ENCODE assay signal across 11 mouse cellular contexts in the genomic region with DNA sequence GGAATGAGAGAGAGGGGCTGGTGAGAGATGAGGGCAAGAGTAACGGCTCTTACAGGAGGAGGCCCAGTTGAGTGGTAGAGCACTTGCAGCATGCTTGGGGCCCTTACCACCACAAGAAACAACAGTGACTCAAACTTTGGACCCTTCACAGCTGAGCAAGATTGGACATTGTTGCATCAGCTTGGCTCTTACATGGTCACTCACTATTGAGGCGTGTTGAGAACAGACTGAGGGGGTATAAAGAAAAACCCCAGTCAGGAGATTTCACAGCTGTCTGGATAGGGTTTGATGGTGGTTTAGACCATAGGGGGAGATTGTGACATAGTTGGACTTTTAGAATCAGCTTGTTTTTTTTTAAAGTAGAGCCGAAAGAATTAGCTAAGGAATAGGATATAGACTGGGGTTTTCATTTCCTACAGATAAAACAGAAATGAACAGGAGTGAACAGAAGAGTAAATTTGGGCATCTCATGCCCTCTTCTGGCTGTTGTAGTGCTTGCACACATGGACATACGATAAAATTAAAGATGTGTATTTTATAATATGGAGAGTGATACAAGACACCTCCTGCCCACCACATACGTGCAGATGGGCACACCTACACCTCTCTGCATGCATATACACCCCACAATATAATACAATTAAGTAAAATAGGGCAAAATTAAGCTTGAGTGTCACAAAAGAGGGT. TPM values are rescaled to one million over a fixed set of nuclear protein-coding genes. Genes with fewer than 3 reads are reported as not detected.
A peak's percentile ranks its signal among the peaks of the same experiment; 100 is the strongest.
DNase-seq lines count a peak whose midpoint lies in the region; ATAC-seq and TF ChIP-seq lines count a peak whose summit lies in the region.
"Had no signal": no experiment of that assay in that cellular context is flagged by ENCODE, and none has a peak within 500 bp of the region (broad histone marks: within the 10 kb centered on the region; RNA-seq: fewer than 3 reads in every experiment).

No protein-coding gene starts in this region.

- H3K4me1 ChIP-seq in heart, postnatal 0 days (ENCODE audit: control insufficient read depth, insufficient read depth): no peaks in the 10 kb centered on the region
- no peaks in the 10 kb centered on the region for H3K4me1 ChIP-seq in heart, embryonic 11.5 days (ENCODE audit: control insufficient read depth, insufficient read depth, low read length)
- H3K4me1 ChIP-seq in midbrain, embryonic 16.5 days (ENCODE audit: control insufficient read depth, insufficient read depth, low read length): no peaks in the 10 kb centered on the region
- H3K4me1 ChIP-seq in midbrain, embryonic 10.5 days: no peaks in the 10 kb centered on the region
- H3K4me1 ChIP-seq: hindbrain, embryonic 15.5 days; midbrain, embryonic 12.5 days; stomach, embryonic 15.5 days had no signal

- H3K4me3 ChIP-seq in heart, postnatal 0 days (ENCODE audit: low read depth, low read length): no peak overlapping the region
- no peak overlapping the region for H3K4me3 ChIP-seq in heart, embryonic 11.5 days (ENCODE audit: low read depth, low read length)
- H3K4me3 ChIP-seq in midbrain, embryonic 16.5 days (ENCODE audit: low read depth, low read length): no peak overlapping the region
- no peak overlapping the region for H3K4me3 ChIP-seq in midbrain, embryonic 10.5 days
- H3K4me3 ChIP-seq: hindbrain, embryonic 15.5 days; midbrain, embryonic 12.5 days; stomach, embryonic 15.5 days had no signal

- H3K4me2 ChIP-seq in heart, postnatal 0 days (ENCODE audit: low read depth, low read length): no peak overlapping the region
- H3K4me2 ChIP-seq in heart, embryonic 11.5 days: no peak overlapping the region
- H3K4me2 ChIP-seq in midbrain, embryonic 16.5 days (ENCODE audit: low read length): no peak overlapping the region
- H3K4me2 ChIP-seq: hindbrain, embryonic 15.5 days; midbrain, embryonic 12.5 days; stomach, embryonic 15.5 days had no signal

- 67% methylated on average over 5 of the region's 5 CpGs for WGBS in heart, postnatal 0 days
- whole genome bisulfite sequencing in heart, embryonic 11.5 days (ENCODE audit: insufficient replicate concordance): 79% methylated on average over 5 of the region's 5 CpGs
- WGBS in midbrain, embryonic 16.5 days: 89% methylated on average over 5 of the region's 5 CpGs
- 90% methylated on average over 5 of the region's 5 CpGs for WGBS in midbrain, embryonic 10.5 days

- peaks cover 46% of the 10 kb centered on the region for H3K36me3 ChIP-seq in heart, postnatal 0 days (replicated peaks; ENCODE audit: control insufficient read depth, insufficient read depth, low read length)
- H3K36me3 ChIP-seq in heart, embryonic 11.5 days (ENCODE audit: control insufficient read depth, insufficient read depth, low read length): peaks cover 10% of the 10 kb centered on the region; the same call in 1 of the 2 replicates
- peaks cover 9% of the 10 kb centered on the region for H3K36me3 ChIP-seq in midbrain, embryonic 16.5 days (ENCODE audit: control insufficient read depth, insufficient read depth, low read length)
- peaks cover 74% of the 10 kb centered on the region for H3K36me3 ChIP-seq in midbrain, embryonic 10.5 days

- H3K27me3 ChIP-seq in heart, postnatal 0 days (ENCODE audit: control insufficient read depth, insufficient read depth, low read length): no peaks in the 10 kb centered on the region
- no peaks in the 10 kb centered on the region for H3K27me3 ChIP-seq in heart, embryonic 11.5 days (ENCODE audit: control insufficient read depth, insufficient read depth, low read length)
- no peaks in the 10 kb centered on the region for H3K27me3 ChIP-seq in midbrain, embryonic 16.5 days (ENCODE audit: control insufficient read depth, insufficient read depth, low read depth, low read length)
- H3K27me3 ChIP-seq in midbrain, embryonic 10.5 days (ENCODE audit: low read depth, poor library complexity, severe bottlenecking): no peaks in the 10 kb centered on the region
- H3K27me3 ChIP-seq: hindbrain, embryonic 15.5 days; midbrain, embryonic 12.5 days; stomach, embryonic 15.5 days had no signal

- ATAC-seq in heart, postnatal 0 days (ENCODE audit: insufficient read depth, low read depth): no peak
- no peak for ATAC-seq in heart, embryonic 11.5 days (replicated peaks; ENCODE audit: insufficient number of reproducible peaks, low FRiP score, low TSS enrichment)
- ATAC-seq in midbrain, embryonic 16.5 days: 0 out of 2 replicates have a peak, but pooled peaks have one; percentile 25

- TF ChIP-seq EP300 in heart, postnatal 0 days (IDR thresholded peaks at IDR 0.05; ENCODE audit: low read depth): no peak

- no peak overlapping the region for H3K27ac ChIP-seq in heart, postnatal 0 days (ENCODE audit: low read depth)
- no peak overlapping the region for H3K27ac ChIP-seq in heart, embryonic 11.5 days (ENCODE audit: low read depth, low read length)
- H3K27ac ChIP-seq in midbrain, embryonic 16.5 days (ENCODE audit: low read length): no peak overlapping the region
- H3K27ac ChIP-seq in midbrain, embryonic 10.5 days (replicated peaks): no peak overlapping the region
- H3K27ac ChIP-seq: hindbrain, embryonic 15.5 days; midbrain, embryonic 12.5 days; stomach, embryonic 15.5 days had no signal

- H3K9ac ChIP-seq in heart, postnatal 0 days (replicated peaks; ENCODE audit: low read depth, low read length): no peak overlapping the region
- no peak overlapping the region for H3K9ac ChIP-seq in heart, embryonic 11.5 days (ENCODE audit: low read depth, low read length)
- no peak overlapping the region for H3K9ac ChIP-seq in midbrain, embryonic 16.5 days (ENCODE audit: low read depth, low read length)
- H3K9ac ChIP-seq: hindbrain, embryonic 15.5 days; midbrain, embryonic 12.5 days; stomach, embryonic 15.5 days had no signal

- no peaks in the 10 kb centered on the region for H3K9me3 ChIP-seq in heart, postnatal 0 days (replicated peaks; ENCODE audit: control insufficient read depth, low read length)
- H3K9me3 ChIP-seq in heart, embryonic 11.5 days (replicated peaks; ENCODE audit: control insufficient read depth, low read length): no peaks in the 10 kb centered on the region
- H3K9me3 ChIP-seq in midbrain, embryonic 16.5 days (replicated peaks; ENCODE audit: control insufficient read depth, low read length, poor library complexity, severe bottlenecking): no peaks in the 10 kb centered on the region
- no peaks in the 10 kb centered on the region for H3K9me3 ChIP-seq in midbrain, embryonic 10.5 days (replicated peaks)
- H3K9me3 ChIP-seq: hindbrain, embryonic 15.5 days; midbrain, embryonic 12.5 days; stomach, embryonic 15.5 days had no signal

- peak; percentile 52 for TF ChIP-seq CTCF in heart, postnatal 0 days (IDR thresholded peaks at IDR 0.05; ENCODE audit: low read depth)

- DNase-seq in heart, postnatal 0 days (ENCODE audit: low spot score): peak; percentile 32
- no peak for DNase-seq in midbrain, embryonic 10.5 days (ENCODE audit: low spot score)
- peak; percentile 25 for DNase-seq in kidney, postnatal 10 days
- peak; percentile 32 for DNase-seq in thymus, postnatal 4 days
- DNase-seq in c-Kit-positive CD71-positive TER-119-positive erythroid progenitor cells, embryonic 14.5 days (ENCODE audit: low spot score): no peak
- DNase-seq in right cerebral cortex, postnatal 36 days (ENCODE audit: low spot score in 2 of 2): no peak

RNA-seq across cellular contexts. Expression of gene Tm9sf2, which starts 23.4 kb away (rescaled TPM):
- 104 and 132 TPM in 2 replicates for total RNA-seq in heart, postnatal 0 days (2014; rRNA removed; ENCODE audit: low replicate concordance)
- 113 and 117 TPM in 2 replicates for polyA plus RNA-seq in heart, postnatal 0 days (2015; fragmentation: Nextera tagmentation; extraction: Ambion mirVana)
- 111 and 136 TPM in 2 replicates for polyA plus RNA-seq in heart, embryonic 11.5 days (2014; fragmentation: Nextera tagmentation; extraction: Ambion mirVana)
- 112 and 115 TPM in 2 replicates for polyA plus RNA-seq in midbrain, embryonic 16.5 days (2015; fragmentation: Nextera tagmentation; extraction: Ambion mirVana)
- 133 and 135 TPM in 2 replicates for polyA plus RNA-seq in midbrain, embryonic 10.5 days (2016; fragmentation: Nextera tagmentation; extraction: Ambion mirVana)

RNA-seq across cellular contexts. Expression of gene Clybl, which starts 51.2 kb away (rescaled TPM):
- total RNA-seq in heart, postnatal 0 days (2014; rRNA removed; ENCODE audit: low replicate concordance): 74.5 and 74.6 TPM in 2 replicates
- 111 and 117 TPM in 2 replicates for polyA plus RNA-seq in heart, postnatal 0 days (2015; fragmentation: Nextera tagmentation; extraction: Ambion mirVana)
- polyA plus RNA-seq in heart, embryonic 11.5 days (2014; fragmentation: Nextera tagmentation; extraction: Ambion mirVana): 73.9 and 76.8 TPM in 2 replicates
- polyA plus RNA-seq in midbrain, embryonic 16.5 days (2015; fragmentation: Nextera tagmentation; extraction: Ambion mirVana): 17.2 and 29.7 TPM in 2 replicates
- polyA plus RNA-seq in midbrain, embryonic 10.5 days (2016; fragmentation: Nextera tagmentation; extraction: Ambion mirVana): 27.5 and 29.1 TPM in 2 replicates

Comparison
In these comparisons a context has a peak if more than half of its experiments do, and no peak if none do; other contexts are left out.
1. DNase-seq: peak in heart, postnatal 0 days (single experiment), kidney, postnatal 10 days (single experiment) and thymus, postnatal 4 days (single experiment); none in midbrain, embryonic 10.5 days (single experiment), c-Kit-positive CD71-positive TER-119-positive erythroid progenitor cells, embryonic 14.5 days (single experiment) and right cerebral cortex, postnatal 36 days (0 of 2).